Mouse (Mus musculus) liver, adult 2 months (tissue): ENCODE results near the gene Phf23. TPM values are rescaled to one million over a fixed set of nuclear protein-coding genes. Genes with fewer than 3 reads are reported as not detected.

Experiments
- DNase-seq: peaks from one replicate; pipeline ENCODE4 v3.0.0-alpha.2; 2011; ENCODE audit warnings: low read depth, low spot score; ENCODE audit errors: extremely low read depth
- H3K27ac ChIP-seq: fragments of 200-500 bp; replicated peaks from 2 replicates; pipeline ENCODE4 v1.5.1; 2012; ENCODE audit warnings: low read depth, mild to moderate bottlenecking, control low read depth, inconsistent platforms, low read length; ENCODE audit not compliant: insufficient read depth
- H3K27me3 ChIP-seq: fragments of 200-500 bp; 2 replicates; pipeline ENCODE4 v1.6.1; 2012; ENCODE audit warnings: mild to moderate bottlenecking, moderate library complexity, low read length, inconsistent platforms; ENCODE audit not compliant: control insufficient read depth, insufficient read depth
- H3K36me3 ChIP-seq: fragments of 200-500 bp; 2 replicates; pipeline ENCODE4 v1.6.1; 2012; ENCODE audit warnings: low read length, inconsistent platforms; ENCODE audit not compliant: control insufficient read depth, insufficient read depth
- H3K4me1 ChIP-seq: fragments of 200-500 bp; 2 replicates; pipeline ENCODE4 v1.6.1; 2011; ENCODE audit warnings: low read length; ENCODE audit not compliant: control insufficient read depth, insufficient read depth
- H3K4me3 ChIP-seq: fragments of 200-500 bp; 2 replicates; pipeline ENCODE4 v1.5.1; 2011; ENCODE audit warnings: low read depth, mild to moderate bottlenecking, control low read depth, low read length, moderate library complexity; ENCODE audit not compliant: insufficient read depth
- H3K79me2 ChIP-seq: fragments of 200-500 bp; 2 replicates; pipeline ENCODE4 v1.6.1; 2012; ENCODE audit warnings: inconsistent platforms, mild to moderate bottlenecking, low read length, moderate library complexity; ENCODE audit not compliant: control insufficient read depth, insufficient read depth
- H3K9ac ChIP-seq: fragments of 200-500 bp; 2 replicates; pipeline ENCODE4 v1.6.1; 2012; ENCODE audit warnings: low read depth, mild to moderate bottlenecking, control low read depth, inconsistent platforms, low read length
- CTCF ChIP-seq: fragments of 200-500 bp; IDR thresholded peaks from 2 replicates; pipeline ENCODE4 v1.5.1; 2011; ENCODE audit warnings: low read depth, low read length, control low read depth
- POLR2A ChIP-seq: fragments of 200-500 bp; IDR thresholded peaks from 2 replicates; pipeline ENCODE4 v1.6.1; 2011; ENCODE audit warnings: low read length, control low read depth; ENCODE audit not compliant: insufficient read depth; ENCODE audit errors: extremely low read depth
- WGBS: fragments of 180-500 bp; shearing (Covaris S2); methylation state at CpG from one replicate; pipeline ENCODE4 v1.1.7; 2018; 5-methylcytosine and 5-hydroxymethylcytosine counted together
- polyA plus RNA-seq: library from polyadenylated mRNA; depleted of rRNA; stranded (reverse); fragments of >200 nt; gene quantifications from 2 replicates; pipeline ENCODE4 v1.2.3, GENCODE M21; 2012
- total RNA-seq: library from RNA; depleted of rRNA; stranded (reverse); fragments of >200 nt; gene quantifications from 2 replicates; pipeline ENCODE4 v1.2.3, GENCODE M21; 2014

The Phf23 gene
- total and polyA plus RNA-seq, 2 experiments: 8.0 to 12.1 TPM

GRCm38 (mm10) chr11:69980196-69981140, 15.1 kb upstream of the Phf23 start:
- peak overlapping the region; percentile 85 for H3K27ac ChIP-seq
- WGBS: under 1% methylated on average over 45 of the region's 60 CpGs
- peaks cover 10% of the 10 kb centered on the region; the same call in 1 of the 2 replicates for H3K36me3 ChIP-seq
- peak; percentile 98 for DNase-seq
- H3K27me3 ChIP-seq: no peaks in the 10 kb centered on the region
- peak overlapping the region; percentile 95 for H3K9ac ChIP-seq
- H3K4me1 ChIP-seq: peaks cover 19% of the 10 kb centered on the region; the same call in 1 of the 2 replicates
- H3K79me2 ChIP-seq: peaks cover 16% of the 10 kb centered on the region; the same call in 1 of the 2 replicates
- peak overlapping the region; percentile 89 for H3K4me3 ChIP-seq
- TF ChIP-seq CTCF: no peak
- peak; percentile 89 for TF ChIP-seq POLR2A

DNA sequence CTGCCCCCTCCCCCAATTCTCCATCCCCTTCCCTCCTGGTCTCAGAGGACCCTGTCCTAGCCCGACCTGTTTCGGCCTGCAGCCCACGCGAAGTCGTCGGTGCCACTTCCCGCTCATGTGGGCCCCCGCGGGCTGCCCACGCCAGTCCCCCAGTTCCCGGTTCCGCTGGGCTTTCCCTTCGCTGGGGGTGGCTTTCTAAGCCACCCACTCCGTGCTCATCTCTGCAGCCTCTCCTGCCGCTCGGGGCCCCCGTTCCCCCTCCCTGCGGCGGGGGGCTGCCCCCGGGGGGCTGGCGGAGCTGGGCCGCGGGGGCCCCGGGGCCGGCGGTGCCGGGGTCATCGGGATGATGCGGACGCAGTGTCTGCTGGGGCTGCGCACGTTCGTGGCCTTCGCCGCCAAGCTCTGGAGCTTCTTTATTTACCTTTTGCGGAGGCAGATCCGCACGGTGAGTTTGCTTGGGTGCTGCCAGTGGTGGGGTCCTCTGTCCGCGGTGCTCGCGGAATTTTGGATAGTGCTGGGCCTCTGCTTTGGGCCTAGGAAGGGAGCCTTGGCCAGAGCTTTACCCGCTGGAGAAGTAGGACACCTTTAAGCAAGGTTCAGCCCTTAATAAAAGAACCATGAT, 14.3 kb upstream of the Phf23 start, which contains the start of gene Ctdnep1:
TSS of gene Ctdnep1 (plus strand) at position 16 of the 622 bp plus-strand sequence.
- peak within 1 kb of the TSS; percentile 85 for H3K27ac ChIP-seq
- H3K4me3 ChIP-seq: peak within 1 kb of the TSS; percentile 89
- TF ChIP-seq POLR2A: no peak
- TF ChIP-seq CTCF: no peak
- no peaks in the 10 kb centered on the region for H3K27me3 ChIP-seq
- H3K4me1 ChIP-seq: peaks cover 19% of the 10 kb centered on the region; the same call in 1 of the 2 replicates
- 1% methylated on average over 43 of the region's 43 CpGs for WGBS
- H3K36me3 ChIP-seq: peaks cover 11% of the 10 kb centered on the region; the same call in 1 of the 2 replicates
- peak within 1 kb of the TSS; percentile 95 for H3K9ac ChIP-seq
- H3K79me2 ChIP-seq: peaks cover 16% of the 10 kb centered on the region; the same call in 1 of the 2 replicates
- DNase-seq: no peak

DNA sequence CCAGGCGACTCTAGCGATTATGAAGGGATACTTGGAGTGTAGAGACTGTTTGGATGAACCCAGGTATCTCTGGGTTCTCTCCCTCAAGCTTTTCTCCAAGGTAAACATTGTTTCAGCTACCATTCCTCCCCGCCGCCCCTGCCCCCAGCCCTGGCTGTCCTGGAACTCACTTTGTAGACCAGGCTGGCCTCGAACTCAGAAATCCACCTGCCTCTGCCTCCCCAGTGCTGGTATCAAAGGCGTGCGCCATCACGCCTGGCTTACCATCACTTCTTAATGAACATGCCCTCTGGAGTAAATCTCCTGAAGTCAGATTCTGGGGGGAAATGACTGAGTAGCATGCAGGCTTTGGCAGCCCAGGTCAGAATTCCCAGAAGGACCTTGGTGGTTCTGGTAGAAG, 13.4 kb upstream of the Phf23 start, which contains the start of gene Elp5:
TSS of gene Elp5 (minus strand) at position 293 of the 400 bp plus-strand sequence.
- Histone ChIP-seq H3K4me1 (peaks cover 19% of the 10 kb centered on the region; the same call in 1 of the 2 replicates), H3K79me2 (peaks cover 16% of the 10 kb centered on the region; the same call in 1 of the 2 replicates), H3K27ac (peak within 1 kb of the TSS; percentile 60), H3K27me3 (no peaks in the 10 kb centered on the region), H3K9ac (peak within 1 kb of the TSS; percentile 95), H3K36me3 (peaks cover 14% of the 10 kb centered on the region), H3K4me3 (peak within 1 kb of the TSS; percentile 89)
- no peak for DNase-seq
- 43% methylated on average over 8 of the region's 8 CpGs for WGBS
- TF ChIP-seq CTCF: no peak
- TF ChIP-seq POLR2A: no peak

DNA sequence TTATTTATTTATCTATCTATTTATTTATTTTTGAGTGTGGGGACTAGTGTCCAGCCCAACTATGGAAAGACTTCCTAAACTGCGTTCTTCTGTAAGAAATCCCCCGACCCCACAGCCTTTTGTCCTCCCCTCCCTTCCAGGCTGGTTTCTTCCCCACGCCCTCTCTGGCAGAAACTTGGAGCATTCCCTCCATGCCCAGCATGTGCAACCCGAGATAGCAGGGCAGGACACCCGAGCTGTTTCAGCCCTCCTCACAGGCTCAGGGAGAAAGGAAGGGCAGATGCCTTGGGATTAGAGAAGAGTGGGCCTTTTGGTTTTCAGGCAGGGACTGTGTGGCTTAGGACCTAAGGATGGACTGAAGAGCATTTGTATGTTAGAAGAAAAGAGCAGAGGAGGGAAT, 12.7 kb upstream of the Phf23 start:
- WGBS: 40% methylated on average over 5 of the region's 5 CpGs
- Histone ChIP-seq H3K4me3 (no peak overlapping the region), H3K9ac (no peak overlapping the region), H3K36me3 (peaks cover 19% of the 10 kb centered on the region), H3K4me1 (peaks cover 19% of the 10 kb centered on the region; the same call in 1 of the 2 replicates), H3K79me2 (peaks cover 16% of the 10 kb centered on the region; the same call in 1 of the 2 replicates), H3K27me3 (no peaks in the 10 kb centered on the region), H3K27ac (no peak overlapping the region)
- no peak for DNase-seq
- no peak for TF ChIP-seq CTCF
- no peak for TF ChIP-seq POLR2A

DNA sequence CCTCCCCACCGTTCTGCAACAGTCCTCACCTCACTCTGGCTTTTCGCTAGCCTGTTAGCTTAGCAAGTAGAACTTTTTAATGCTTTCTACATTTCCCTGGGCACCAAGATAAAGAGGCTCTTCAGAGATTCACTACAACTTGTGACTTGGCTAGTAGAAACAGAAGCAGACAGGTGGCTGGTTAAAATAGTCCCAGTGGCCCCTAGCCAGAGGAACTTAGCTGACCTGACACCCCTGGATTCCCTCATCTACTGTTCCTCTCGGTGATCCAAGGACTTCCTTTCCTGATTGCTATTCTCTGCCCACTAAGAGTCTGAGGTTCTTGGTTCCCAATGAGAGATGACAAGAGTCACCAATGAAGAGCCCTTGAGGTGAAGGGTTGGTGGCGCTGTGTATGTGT, 12.2 kb upstream of the Phf23 start:
- no peak for TF ChIP-seq CTCF
- TF ChIP-seq POLR2A: no peak
- peaks cover 23% of the 10 kb centered on the region for H3K36me3 ChIP-seq
- H3K79me2 ChIP-seq: peaks cover 16% of the 10 kb centered on the region; the same call in 1 of the 2 replicates
- H3K9ac ChIP-seq: no peak overlapping the region
- 70% methylated on average over 4 of the region's 4 CpGs for WGBS
- no peak overlapping the region for H3K4me3 ChIP-seq
- H3K27me3 ChIP-seq: no peaks in the 10 kb centered on the region
- H3K4me1 ChIP-seq: peaks cover 19% of the 10 kb centered on the region; the same call in 1 of the 2 replicates
- no peak for DNase-seq
- no peak overlapping the region for H3K27ac ChIP-seq
